Mouse (Mus musculus): ENCODE measurements around the gene Rnf38.

DNA sequence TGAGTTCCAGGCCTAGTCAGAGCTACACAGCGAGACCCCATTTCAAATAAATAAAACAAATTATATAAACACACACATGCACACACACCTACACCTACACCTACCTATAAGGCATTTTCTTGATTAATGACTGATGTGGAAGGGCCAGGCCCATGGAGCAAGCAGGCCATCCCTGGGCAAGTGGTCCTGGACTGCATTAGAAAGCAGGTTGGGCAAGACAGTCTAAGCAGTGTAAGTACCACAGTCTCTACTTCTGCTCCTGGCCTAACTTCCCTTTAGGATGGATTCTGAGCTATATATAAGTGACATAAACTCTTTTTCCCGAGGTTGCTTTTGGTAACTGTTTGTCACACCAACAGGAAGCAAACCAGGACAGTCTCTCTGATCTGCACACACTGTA, 70.6 kb downstream of the Rnf38 start:
- TF ChIP-seq POLR2A (IDR thresholded peaks at IDR 0.05; ENCODE audit: low read depth, low read length), result no peak
- TF ChIP-seq CTCF (IDR thresholded peaks at IDR 0.05; ENCODE audit: extremely low read depth, insufficient read length, insufficient replicate concordance, low read depth, low read length), result no peak
